Mouse (Mus musculus): ENCODE data around the gene Mecom.

- no peak for TF ChIP-seq POLR2A (IDR thresholded peaks at IDR 0.05; ENCODE audit: low read depth, low read length)
- TF ChIP-seq CHD1 (IDR thresholded peaks at IDR 0.05; ENCODE audit: low read depth, low read length): no peak
These were observed 352.6 kb downstream of the Mecom start for GRCm38 (mm10) chr3:30195186-30195585.

Measured in CH12.LX (cell line).